Mouse (Mus musculus) intestine, embryonic 16.5 days (tissue): Measurements from ENCODE around the gene Dhx9. TPM values are rescaled to one million over a fixed set of nuclear protein-coding genes. Genes with fewer than 3 reads are reported as not detected.

ENCODE experiments used
- ATAC-seq: fragments of 200-750 bp; cut with Nextera tagmentation; 2 replicates; pipeline ENCODE4 v1.8.0; 2017; ENCODE audit warnings: moderate TSS enrichment, moderate library complexity
- H3K27ac ChIP-seq: fragments of 300-500 bp; sonication (generic); 2 replicates; pipeline ENCODE4 v1.5.1; 2014; ENCODE audit warnings: mild to moderate bottlenecking, low read length
- H3K27me3 ChIP-seq: fragments of 300-500 bp; sonication (generic); replicated peaks from 2 replicates; pipeline ENCODE4 v1.6.1; 2014; ENCODE audit warnings: low read length, control low read depth, mixed read lengths; ENCODE audit not compliant: control insufficient read depth, insufficient read depth
- H3K36me3 ChIP-seq: fragments of 300-500 bp; sonication (generic); 2 replicates; pipeline ENCODE4 v1.6.1; 2014; ENCODE audit warnings: low read length, control low read depth; ENCODE audit not compliant: control insufficient read depth, insufficient read depth
- H3K4me1 ChIP-seq: fragments of 300-500 bp; sonication (generic); 2 replicates; pipeline ENCODE4 v1.6.1; 2014; ENCODE audit warnings: low read length, control low read depth, mixed read lengths; ENCODE audit not compliant: control insufficient read depth, insufficient read depth
- H3K4me2 ChIP-seq: fragments of 300-500 bp; sonication (generic); 2 replicates; pipeline ENCODE4 v1.6.1; 2014; ENCODE audit warnings: low read depth, low read length, control low read depth
- H3K4me3 ChIP-seq: fragments of 300-500 bp; sonication (generic); 2 replicates; pipeline ENCODE4 v1.5.1; 2014; ENCODE audit warnings: mild to moderate bottlenecking, low read length
- H3K9ac ChIP-seq: fragments of 300-500 bp; sonication (generic); 2 replicates; pipeline ENCODE4 v1.6.1; 2014; ENCODE audit warnings: low read depth, low read length
- H3K9me3 ChIP-seq: fragments of 300-500 bp; sonication (generic); 2 replicates; pipeline ENCODE4 v1.6.1; 2016; ENCODE audit warnings: low read length, control low read depth; ENCODE audit not compliant: control insufficient read depth
- WGBS: fragments of 180-500 bp; shearing (Covaris S2); extraction: QIAGEN DNeasy Blood & Tissue Kit; methylation state at CpG from one replicate; pipeline ENCODE4 v1.1.7; 2014; 5-methylcytosine and 5-hydroxymethylcytosine counted together
- polyA plus RNA-seq: library from polyadenylated mRNA; unstranded; fragments of >200 nt; fragmentation: Nextera tagmentation; extraction: Ambion mirVana; gene quantifications from 2 replicates; pipeline ENCODE4 v1.2.1, GENCODE M21; 2015

The Dhx9 gene
- polyA plus RNA-seq, 1 experiment from 2014 or later = 18.1 TPM

GRCm38 (mm10) chr1:153509012-153509411, 21.6 kb upstream of the Dhx9 start:
- Histone ChIP-seq H3K27ac (no peak overlapping the region), H3K36me3 (no peaks in the 10 kb centered on the region), H3K9me3 (no peaks in the 10 kb centered on the region), H3K4me2 (no peak overlapping the region), H3K27me3 (no peaks in the 10 kb centered on the region), H3K4me3 (no peak overlapping the region), H3K9ac (no peak overlapping the region), H3K4me1 (no peaks in the 10 kb centered on the region)
- WGBS = 85% methylated on average over 6 of the region's 6 CpGs
- no peak for ATAC-seq

GRCm38 (mm10) chr1:153506266-153506665, 18.8 kb upstream of the Dhx9 start:
- 70% methylated on average over 5 of the region's 6 CpGs for WGBS
- ATAC-seq = no peak
- no peak overlapping the region for H3K9ac ChIP-seq

GRCm38 (mm10) chr1:153501644-153502321, 14.3 kb upstream of the Dhx9 start:
- Histone ChIP-seq H3K27ac (peak overlapping the region; percentile 60), H3K9ac (no peak overlapping the region), H3K4me1 (no peaks in the 10 kb centered on the region), H3K4me2 (no peak overlapping the region), H3K9me3 (peaks cover 3% of the 10 kb centered on the region; the same call in 1 of the 2 replicates), H3K27me3 (no peaks in the 10 kb centered on the region), H3K36me3 (no peaks in the 10 kb centered on the region; the same call in 1 of the 2 replicates), H3K4me3 (no peak overlapping the region)
- WGBS = 34% methylated on average over 5 of the region's 5 CpGs
- peak; percentile 91 for ATAC-seq

More at GRCm38 (mm10) chr1:153506266-153506665, 18.8 kb upstream of the Dhx9 start:
- Histone ChIP-seq H3K27ac (no peak overlapping the region), H3K36me3 (no peaks in the 10 kb centered on the region; the same call in 1 of the 2 replicates), H3K4me3 (no peak overlapping the region), H3K9me3 (peaks cover 3% of the 10 kb centered on the region; the same call in 1 of the 2 replicates), H3K27me3 (no peaks in the 10 kb centered on the region), H3K4me1 (no peaks in the 10 kb centered on the region), H3K4me2 (no peak overlapping the region)

GRCm38 (mm10) chr1:153500030-153500429, 12.6 kb upstream of the Dhx9 start:
- Histone ChIP-seq H3K36me3 (no peaks in the 10 kb centered on the region; the same call in 1 of the 2 replicates), H3K9ac (no peak overlapping the region), H3K4me3 (no peak overlapping the region), H3K4me2 (no peak overlapping the region), H3K4me1 (no peaks in the 10 kb centered on the region), H3K27me3 (no peaks in the 10 kb centered on the region), H3K27ac (no peak overlapping the region), H3K9me3 (peaks cover 3% of the 10 kb centered on the region; the same call in 1 of the 2 replicates)
- ATAC-seq = no peak; the same call in 1 of the 2 replicates
- 74% methylated on average over 9 of the region's 9 CpGs for WGBS

- Histone ChIP-seq H3K27ac (no peak overlapping the region), H3K9ac (no peak overlapping the region), H3K27me3 (no peaks in the 10 kb centered on the region), H3K4me3 (no peak overlapping the region), H3K4me2 (no peak overlapping the region), H3K9me3 (no peaks in the 10 kb centered on the region), H3K4me1 (no peaks in the 10 kb centered on the region), H3K36me3 (no peaks in the 10 kb centered on the region)
- 72% methylated on average over 3 of the region's 3 CpGs for WGBS
- ATAC-seq = peak; percentile 65
These were observed 8.6 kb upstream of the Dhx9 start for GRCm38 (mm10) chr1:153496030-153496429.

- H3K27me3 ChIP-seq = no peaks in the 10 kb centered on the region
- no peaks in the 10 kb centered on the region for H3K9me3 ChIP-seq
- H3K36me3 ChIP-seq = no peaks in the 10 kb centered on the region
- H3K27ac ChIP-seq = no peak overlapping the region
- H3K9ac ChIP-seq = no peak overlapping the region
- WGBS = 29% methylated on average over 6 of the region's 6 CpGs
- H3K4me1 ChIP-seq = no peaks in the 10 kb centered on the region
- no peak overlapping the region for H3K4me2 ChIP-seq
- no peak overlapping the region for H3K4me3 ChIP-seq
- no peak for ATAC-seq
These were observed 6.5 kb upstream of the Dhx9 start for GRCm38 (mm10) chr1:153493931-153494330.

GRCm38 (mm10) chr1:153493338-153493737, 5.9 kb upstream of the Dhx9 start:
- H3K9me3 ChIP-seq = no peaks in the 10 kb centered on the region
- no peak overlapping the region for H3K4me3 ChIP-seq
- no peaks in the 10 kb centered on the region for H3K4me1 ChIP-seq
- H3K9ac ChIP-seq = no peak overlapping the region
- no peaks in the 10 kb centered on the region for H3K27me3 ChIP-seq
- no peak overlapping the region for H3K27ac ChIP-seq
- WGBS = 34% methylated on average over 4 of the region's 4 CpGs
- no peak overlapping the region for H3K4me2 ChIP-seq
- ATAC-seq = no peak
- H3K36me3 ChIP-seq = no peaks in the 10 kb centered on the region

GRCm38 (mm10) chr1:153491822-153492221, 4.4 kb upstream of the Dhx9 start:
- Histone ChIP-seq H3K27ac (no peak overlapping the region), H3K4me1 (no peaks in the 10 kb centered on the region), H3K4me3 (no peak overlapping the region), H3K36me3 (no peaks in the 10 kb centered on the region), H3K4me2 (no peak overlapping the region), H3K9me3 (no peaks in the 10 kb centered on the region), H3K9ac (no peak overlapping the region), H3K27me3 (no peaks in the 10 kb centered on the region)
- ATAC-seq = no peak
- WGBS = 96% methylated on average over 1 of the region's 1 CpGs

GRCm38 (mm10) chr1:153491345-153491744, 3.9 kb upstream of the Dhx9 start:
- H3K4me2 ChIP-seq = no peak overlapping the region
- no peaks in the 10 kb centered on the region for H3K27me3 ChIP-seq
- H3K9me3 ChIP-seq = no peaks in the 10 kb centered on the region
- H3K4me3 ChIP-seq = no peak overlapping the region
- no peaks in the 10 kb centered on the region for H3K4me1 ChIP-seq
- H3K27ac ChIP-seq = no peak overlapping the region
- no peak overlapping the region for H3K9ac ChIP-seq
- no peaks in the 10 kb centered on the region for H3K36me3 ChIP-seq
- 90% methylated on average over 2 of the region's 2 CpGs for WGBS
- no peak for ATAC-seq

GRCm38 (mm10) chr1:153489963-153490362, 2.5 kb upstream of the Dhx9 start:
- H3K27ac ChIP-seq = no peak overlapping the region
- H3K4me3 ChIP-seq = no peak overlapping the region
- H3K4me2 ChIP-seq = no peak overlapping the region
- no peaks in the 10 kb centered on the region for H3K9me3 ChIP-seq
- H3K9ac ChIP-seq = no peak overlapping the region
- H3K27me3 ChIP-seq = no peaks in the 10 kb centered on the region
- H3K36me3 ChIP-seq = no peaks in the 10 kb centered on the region
- WGBS = 81% methylated on average over 4 of the region's 4 CpGs
- peaks cover 8% of the 10 kb centered on the region for H3K4me1 ChIP-seq
- no peak for ATAC-seq
